Mouse (Mus musculus): ENCODE data around the gene 4930544D05Rik.

The 4930544D05Rik gene

DNA sequence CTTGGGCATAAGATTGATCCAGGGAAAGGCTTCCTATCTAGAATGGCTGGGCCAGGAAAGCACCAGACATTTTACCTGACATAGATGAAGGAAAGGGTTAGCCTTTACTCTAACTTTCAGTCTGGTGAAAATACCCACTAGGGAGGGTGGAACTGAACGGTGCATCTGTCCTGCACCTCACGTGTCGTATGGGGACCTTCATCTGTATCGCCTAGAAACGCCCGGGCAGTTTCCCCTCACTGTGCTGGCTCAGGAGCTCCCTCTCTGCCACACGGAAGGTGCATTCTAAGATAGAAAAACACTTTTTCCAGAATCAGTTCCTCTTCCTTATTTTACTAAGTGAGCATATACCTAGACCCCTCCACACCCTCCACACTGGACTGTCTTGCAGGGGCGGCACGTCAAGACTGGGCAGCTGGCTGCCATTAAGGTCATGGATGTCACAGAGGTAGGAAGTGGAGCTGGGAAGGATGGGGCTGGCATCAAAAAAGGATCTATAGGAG, 17.1 kb upstream of the 4930544D05Rik start:
- DNase-seq (ENCODE audit: low read depth, low spot score): no peak

DNA sequence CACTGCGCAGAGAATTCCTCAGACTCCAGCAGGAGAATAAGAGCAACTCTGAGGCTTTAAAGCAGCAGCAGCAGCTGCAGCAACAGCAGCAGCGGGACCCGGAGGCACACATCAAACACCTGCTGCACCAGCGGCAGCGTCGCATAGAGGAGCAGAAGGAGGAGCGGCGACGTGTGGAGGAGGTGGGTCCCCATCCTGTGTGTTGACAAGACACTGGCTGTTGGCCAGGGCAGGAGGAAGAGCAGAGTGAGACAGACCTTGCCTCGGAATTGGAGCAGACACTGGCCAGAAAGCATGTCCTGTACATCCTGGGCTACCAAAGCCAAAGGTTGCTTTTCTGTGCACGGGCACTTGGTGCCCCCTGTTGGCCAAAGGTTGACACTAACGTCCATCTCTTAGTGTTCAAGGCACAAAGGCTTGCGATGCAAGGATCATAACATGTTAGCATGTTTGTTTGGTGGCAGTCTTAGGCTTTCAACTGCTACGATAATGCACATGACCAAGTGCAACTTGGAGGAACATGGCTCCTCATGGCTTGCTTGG, 10.6 kb upstream of the 4930544D05Rik start:
- no peak for DNase-seq (ENCODE audit: low read depth, low spot score)

DNA sequence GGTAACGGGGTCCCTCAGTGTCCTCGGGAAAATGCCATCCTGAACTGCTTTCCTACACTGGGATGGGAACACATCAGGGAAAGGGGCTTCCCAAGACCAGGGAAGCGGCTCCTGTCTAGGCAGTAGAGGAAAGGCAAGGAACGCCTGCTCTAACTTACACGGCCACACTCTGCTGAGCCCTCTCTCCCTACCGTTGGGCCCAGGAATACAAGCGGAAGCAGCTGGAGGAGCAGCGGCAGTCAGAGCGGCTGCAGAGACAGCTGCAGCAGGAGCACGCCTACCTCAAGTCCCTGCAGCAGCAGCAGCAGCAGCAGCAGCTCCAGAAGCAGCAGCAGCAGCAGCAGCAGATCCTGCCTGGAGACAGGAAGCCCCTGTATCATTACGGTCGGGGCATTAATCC, 8.9 kb upstream of the 4930544D05Rik start:
- DNase-seq (ENCODE audit: low read depth, low spot score): no peak

DNA sequence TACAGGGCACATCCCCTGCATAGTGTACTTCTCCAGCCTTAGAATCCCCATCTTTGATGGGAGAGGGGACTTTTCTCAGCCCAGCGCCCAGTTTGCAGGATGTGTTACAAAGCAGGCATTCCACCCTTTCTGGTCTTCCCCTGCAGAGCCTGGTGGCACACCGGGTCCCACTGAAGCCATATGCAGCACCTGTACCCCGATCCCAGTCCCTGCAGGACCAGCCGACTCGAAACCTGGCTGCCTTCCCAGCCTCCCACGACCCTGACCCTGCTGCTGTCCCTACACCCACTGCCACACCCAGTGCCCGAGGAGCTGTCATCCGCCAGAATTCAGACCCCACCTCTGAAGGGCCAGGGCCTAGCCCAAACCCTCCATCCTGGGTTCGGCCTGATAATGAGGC, 8.0 kb upstream of the 4930544D05Rik start:
- DNase-seq (ENCODE audit: low read depth, low spot score): no peak

DNA sequence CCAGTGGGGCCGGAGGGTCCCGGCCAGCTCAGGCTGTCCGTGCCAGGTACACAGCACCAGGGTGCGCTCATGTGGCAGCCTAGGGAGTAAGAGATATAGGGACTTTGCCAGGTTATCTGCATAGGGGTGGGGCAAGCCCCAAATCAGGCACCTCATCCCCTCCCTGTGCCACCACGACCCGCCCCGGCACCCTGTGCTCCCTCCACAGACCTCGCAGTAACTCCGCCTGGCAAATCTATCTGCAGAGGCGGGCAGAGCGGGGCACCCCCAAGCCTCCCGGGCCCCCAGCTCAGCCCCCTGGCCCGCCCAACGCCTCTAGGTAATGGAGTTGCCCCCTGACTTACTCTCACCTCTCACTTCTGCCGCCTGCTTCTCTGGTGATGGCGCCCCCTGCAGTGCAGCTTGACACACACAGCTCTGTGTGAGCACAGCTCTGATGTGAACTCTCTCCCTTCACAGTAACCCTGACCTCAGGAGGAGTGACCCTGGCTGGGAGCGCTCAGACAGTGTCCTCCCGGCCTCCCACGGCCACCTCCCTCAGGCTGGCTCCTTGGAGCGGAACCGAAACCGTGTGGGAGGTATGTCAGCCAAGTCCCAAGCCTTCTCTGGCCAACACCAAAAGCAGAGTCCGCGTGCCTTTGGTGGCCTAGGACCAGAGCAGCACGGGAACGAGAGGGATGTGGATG, 7.1 kb upstream of the 4930544D05Rik start:
- no peak for DNase-seq (ENCODE audit: low read depth, low spot score)

DNA sequence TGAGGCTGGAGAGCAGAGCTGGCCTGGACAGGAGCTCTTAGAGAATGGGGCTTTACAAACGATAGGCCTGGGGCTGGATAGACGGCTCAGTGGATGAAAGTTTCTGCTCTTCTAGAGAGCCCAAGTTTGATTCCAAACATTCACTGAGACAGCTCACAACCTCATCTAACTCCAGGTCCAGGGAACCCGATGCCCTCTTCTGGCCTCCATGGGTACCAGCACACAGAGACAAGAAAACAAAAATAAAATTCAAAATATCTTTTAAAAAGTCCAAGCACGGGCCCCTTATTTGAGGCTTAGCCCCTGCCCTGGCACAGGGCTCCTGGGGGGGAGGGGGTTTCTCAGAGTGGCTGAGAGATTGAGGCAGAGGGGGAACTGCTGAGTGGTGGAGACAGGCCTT, 4.9 kb upstream of the 4930544D05Rik start:
- no peak for DNase-seq (ENCODE audit: low read depth, low spot score)

DNA sequence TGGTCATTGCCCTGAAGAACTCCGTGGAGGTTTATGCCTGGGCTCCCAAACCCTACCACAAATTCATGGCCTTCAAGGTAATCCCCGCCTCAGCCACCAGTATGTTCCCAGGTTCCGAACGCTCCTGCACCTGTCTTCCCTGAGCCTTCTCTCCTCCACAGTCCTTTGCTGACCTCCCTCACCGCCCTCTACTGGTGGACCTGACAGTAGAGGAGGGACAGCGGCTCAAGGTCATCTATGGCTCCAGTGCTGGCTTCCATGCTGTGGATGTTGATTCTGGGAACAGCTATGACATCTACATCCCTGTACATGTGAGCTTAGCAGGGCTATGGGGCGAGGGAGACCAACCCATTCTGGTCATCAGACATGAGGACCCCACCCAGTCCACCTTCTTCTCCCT, 3.1 kb upstream of the 4930544D05Rik start:
- no peak for DNase-seq (ENCODE audit: low read depth, low spot score)

DNA sequence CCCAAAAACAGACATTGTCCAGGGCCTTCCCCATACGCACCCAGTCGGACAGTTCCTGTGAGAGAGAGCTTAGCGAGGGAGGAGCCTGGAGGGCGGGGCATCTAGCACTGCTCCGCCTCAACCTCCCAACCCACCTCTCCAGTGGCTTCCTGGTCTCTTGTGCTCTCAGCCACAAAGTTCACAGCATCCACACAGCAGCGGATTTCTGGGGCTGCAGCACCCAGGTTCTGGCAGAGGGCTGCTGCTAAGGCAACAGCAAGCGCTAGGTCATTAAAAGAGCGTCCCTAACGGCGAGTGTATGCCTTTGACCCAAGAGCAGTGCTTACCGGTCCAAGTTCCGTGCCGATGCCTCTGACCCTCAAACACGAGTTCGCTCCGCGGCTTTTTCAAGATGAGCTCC, 574 bp upstream of the 4930544D05Rik start:
- DNase-seq (ENCODE audit: low read depth, low spot score): no peak

DNA sequence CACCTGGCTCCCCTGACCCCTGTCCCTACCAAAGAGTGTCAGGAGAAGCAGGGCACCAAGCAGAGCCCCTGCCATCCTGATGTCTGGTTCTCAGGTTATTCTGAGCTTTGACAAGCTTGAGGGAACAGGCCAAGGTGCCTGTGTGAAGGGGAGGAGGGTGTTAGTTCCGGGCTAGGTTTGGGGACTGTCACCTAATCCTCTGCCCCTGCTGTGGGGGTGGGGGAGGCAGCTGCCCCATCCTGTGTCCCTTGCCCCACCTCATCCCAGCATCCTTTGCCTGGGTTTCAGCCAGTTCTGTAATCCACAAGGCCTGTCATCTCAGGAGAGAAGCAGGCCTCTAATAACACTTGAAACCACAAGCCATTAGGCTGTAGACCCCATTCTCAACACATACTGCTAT, 3.5 kb downstream of the 4930544D05Rik start, which contains the start of gene Chrne:
TSS of gene Chrne (minus strand) at position 116 of the 400 bp plus-strand sequence.
- DNase-seq (ENCODE audit: low read depth, low spot score): no peak

DNA sequence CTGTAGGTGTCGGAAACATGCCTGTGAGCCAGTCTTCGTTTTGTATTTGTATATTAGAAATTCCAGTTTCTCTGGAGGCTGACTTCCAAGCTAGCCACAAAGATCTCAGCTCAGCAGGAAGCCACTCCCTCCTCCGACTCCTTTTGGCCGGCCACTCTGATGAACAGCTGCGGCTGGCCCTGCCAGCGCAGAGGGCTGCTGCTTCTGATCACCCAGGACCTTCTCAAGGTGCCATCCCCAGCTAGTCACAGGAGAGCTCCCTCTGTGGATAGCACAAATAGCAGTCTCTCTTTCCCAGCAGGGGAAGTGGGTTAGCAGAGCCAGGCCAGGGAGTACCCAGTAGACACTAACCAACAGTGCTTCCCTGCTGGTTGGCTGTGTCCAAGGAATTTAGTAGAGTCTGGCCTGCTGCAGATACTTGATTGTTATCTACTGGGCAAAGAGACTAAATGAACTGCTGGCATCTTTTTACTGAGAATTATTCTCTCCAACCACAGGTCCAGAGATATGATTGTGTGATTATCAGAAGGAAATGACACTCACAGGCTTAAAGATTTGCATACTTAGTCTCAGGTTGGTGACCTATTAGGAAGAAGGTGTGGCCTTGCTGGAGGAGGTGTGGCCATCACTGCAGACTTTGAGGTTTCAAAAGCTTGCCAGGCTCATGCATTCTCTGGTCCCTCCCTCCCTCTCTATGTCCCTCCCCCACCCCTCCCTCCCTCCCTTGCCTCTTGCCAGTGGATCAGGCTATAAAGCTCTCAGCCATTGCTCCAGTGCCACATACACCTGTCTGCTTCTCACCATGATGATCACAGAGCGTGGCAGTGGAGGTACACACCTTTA, 6.5 kb downstream of the 4930544D05Rik start:
- DNase-seq (ENCODE audit: low read depth, low spot score): no peak

DNA sequence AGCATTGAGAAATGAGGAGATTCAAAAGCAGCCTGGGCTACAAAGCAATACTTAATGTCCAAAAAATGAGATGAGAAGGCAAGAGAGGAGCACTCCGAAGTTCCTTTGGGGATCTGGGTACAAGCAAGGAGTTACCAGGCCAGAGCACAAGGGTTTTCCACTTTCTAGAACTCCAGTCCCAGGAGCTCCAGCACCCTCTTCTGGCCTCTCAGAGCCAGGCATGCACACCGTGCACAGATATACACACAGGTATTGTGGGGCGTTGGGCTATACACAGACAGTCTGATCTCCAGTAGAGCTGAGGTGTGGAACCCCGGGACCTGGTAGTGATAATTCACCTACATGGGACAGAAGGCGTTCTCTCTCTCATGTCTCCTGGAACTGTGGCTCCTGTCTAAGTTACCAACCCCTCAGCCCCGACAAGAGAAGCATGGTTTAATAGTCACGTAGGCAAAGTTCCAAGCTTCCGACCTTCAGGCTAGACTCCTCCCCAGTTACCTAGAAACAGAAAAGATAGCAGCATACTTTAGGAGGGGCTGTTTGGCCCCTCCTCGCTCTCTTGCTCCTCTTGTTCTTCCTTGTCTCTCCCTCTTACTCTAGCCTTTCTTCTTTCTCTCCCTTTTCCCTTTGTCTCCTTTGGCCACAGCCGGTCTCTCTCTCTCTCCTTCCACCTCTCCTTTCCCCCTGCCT, 7.5 kb downstream of the 4930544D05Rik start:
- DNase-seq (ENCODE audit: low read depth, low spot score): no peak

DNA sequence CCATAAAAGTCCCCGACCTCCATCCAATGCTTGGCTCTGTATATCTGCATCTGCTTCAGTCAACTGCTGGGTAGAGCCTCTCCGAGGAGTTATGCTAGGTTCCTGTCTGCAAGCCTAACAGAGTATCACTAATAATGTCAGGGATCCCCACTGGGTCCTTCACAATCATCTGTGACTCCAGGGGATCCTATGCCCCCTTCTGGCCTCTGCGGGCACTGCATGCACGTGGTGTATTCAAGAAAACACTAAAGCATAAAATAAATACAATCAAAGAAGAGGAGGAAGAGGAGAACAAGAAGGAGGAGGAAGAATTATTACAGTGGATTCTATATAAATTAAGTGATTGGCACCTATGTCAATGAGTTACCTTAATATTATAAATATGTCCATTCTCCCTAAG, 9.8 kb downstream of the 4930544D05Rik start:
- DNase-seq (ENCODE audit: low read depth, low spot score): no peak

DNA sequence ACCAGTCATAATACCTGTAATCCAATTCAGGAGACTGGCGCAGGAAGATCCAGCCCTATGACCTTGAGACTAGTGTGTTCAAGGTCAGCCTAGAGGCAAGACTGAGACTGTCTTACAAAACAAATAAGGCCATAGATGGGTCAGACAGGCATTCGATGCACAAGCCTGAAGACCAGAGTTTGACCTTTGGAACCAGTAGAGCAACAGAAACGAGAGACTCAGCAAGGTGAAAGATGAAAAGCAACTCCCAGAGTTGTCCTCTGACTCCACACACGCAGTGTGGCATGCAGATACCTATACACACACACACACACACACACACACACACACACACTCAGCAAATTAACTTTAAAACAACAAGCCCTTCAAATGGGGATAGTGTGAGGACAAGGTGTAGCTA, 11.2 kb downstream of the 4930544D05Rik start:
- no peak for DNase-seq (ENCODE audit: low read depth, low spot score)

DNA sequence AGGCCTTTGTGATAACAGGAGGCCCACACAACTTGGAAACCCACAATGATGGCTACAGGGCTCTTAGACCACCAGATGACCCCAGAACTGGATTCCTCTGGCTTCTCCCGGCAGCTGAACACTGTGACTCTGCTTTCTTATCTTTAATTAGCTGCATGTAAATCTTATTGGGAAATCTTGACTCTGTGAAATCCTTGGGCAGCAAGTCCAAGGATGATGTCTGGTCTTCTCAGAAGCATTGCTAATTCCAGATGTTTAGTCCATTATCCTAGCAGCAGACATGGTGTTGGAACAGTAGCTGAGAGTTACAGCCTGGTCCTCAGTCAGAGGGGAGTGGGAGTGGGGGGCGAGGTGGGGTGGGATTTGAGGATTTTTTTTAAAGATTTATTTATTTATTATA, 12.8 kb downstream of the 4930544D05Rik start:
- DNase-seq (ENCODE audit: low read depth, low spot score): no peak

DNA sequence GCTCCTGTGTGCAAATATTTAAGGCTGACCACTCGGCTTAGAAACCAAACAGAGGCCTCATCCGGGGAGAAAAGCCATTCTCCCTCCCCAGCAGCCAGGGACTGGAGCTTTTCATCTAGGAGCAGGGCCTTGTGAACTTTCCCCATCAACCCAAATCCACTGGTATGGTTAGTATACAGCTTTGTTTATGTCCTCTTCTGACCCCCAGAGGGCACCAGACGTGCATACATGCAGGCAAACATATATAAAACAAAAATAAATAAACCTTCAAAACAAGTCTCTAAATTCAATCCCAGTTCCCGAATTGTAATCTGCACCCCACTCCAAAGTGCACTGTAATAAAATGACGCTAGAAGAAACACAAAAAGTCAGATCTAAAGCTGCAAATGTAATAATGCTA, 13.9 kb downstream of the 4930544D05Rik start:
- DNase-seq (ENCODE audit: low read depth, low spot score): no peak

DNA sequence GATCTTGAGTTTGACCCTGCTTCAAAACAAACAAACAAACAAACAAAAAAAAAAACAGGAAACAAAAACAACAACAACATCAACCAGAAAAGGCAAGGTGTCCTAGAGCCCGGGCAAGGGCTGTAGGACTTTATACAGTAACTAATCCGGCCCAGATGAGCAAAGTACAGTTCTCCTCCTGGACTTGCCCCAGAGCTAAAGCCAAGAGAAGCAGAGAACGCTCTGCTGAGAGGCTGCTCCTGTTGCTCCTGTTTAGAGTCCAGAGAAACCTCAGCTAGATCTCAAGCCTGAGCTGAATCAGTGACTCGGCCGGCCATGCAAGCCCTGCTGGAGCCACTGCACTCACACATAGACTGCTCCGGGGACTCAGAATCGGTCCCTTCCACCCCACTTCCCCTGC, 14.5 kb downstream of the 4930544D05Rik start:
- no peak for DNase-seq (ENCODE audit: low read depth, low spot score)

DNA sequence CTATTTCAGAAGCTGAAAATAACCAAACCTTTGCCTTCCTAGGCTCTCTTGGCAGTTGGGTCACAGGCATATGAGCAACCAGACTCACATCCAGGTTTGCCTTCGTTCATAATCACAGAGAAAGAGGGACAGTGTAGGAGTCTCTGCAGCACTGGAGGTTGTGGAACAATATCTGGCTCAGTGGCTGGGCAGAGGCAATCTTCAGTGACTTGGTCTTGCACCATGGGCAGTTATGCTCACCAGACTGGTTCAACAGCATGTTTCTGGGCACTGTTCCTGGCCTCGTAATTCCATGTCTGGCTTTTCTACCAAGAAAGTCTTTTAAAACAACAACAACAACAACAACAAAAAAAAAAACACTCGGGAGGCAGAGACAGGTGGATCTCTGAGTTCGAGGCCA, 20.0 kb downstream of the 4930544D05Rik start:
- DNase-seq (ENCODE audit: low read depth, low spot score): no peak

DNA sequence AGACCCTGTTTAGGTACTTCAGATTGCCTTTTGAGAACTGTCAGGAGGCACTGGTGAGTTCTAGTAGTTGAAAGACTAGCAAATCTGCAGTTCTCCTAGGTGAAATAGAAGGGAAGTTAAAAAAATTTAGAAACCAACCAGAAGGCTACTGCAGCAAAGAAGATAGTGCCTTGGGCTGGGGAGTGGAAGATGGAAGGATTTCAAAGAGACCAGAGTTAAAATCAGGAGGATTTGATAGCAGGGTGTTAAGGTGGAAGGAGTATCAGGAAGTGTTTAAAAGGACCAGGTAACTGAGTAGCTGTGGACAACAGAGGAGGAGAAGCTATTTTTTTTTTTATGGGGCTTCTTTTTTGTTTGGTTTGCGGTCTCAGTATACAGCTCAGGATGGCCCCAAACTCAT, 22.1 kb downstream of the 4930544D05Rik start:
- DNase-seq (ENCODE audit: low read depth, low spot score): no peak

DNA sequence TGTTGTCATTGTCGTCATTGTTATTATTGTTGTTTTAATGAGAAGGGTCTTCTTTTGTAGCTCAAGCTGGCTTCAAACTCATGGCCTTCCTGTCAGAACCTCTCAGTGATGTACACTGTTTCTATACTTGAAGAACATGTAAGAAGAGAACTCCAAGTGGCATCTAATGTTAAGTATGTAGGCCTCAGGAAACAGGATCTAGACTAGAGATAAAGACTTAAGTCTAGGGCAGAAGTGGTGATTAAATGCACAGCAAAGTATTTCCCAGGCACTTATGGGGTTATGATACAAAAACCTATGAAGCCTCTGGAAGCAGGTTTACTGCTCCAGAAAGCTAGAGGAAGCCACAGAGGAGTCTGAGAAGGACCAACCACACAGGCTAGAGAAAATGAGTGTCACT, 22.6 kb downstream of the 4930544D05Rik start:
- DNase-seq (ENCODE audit: low read depth, low spot score): no peak

DNA sequence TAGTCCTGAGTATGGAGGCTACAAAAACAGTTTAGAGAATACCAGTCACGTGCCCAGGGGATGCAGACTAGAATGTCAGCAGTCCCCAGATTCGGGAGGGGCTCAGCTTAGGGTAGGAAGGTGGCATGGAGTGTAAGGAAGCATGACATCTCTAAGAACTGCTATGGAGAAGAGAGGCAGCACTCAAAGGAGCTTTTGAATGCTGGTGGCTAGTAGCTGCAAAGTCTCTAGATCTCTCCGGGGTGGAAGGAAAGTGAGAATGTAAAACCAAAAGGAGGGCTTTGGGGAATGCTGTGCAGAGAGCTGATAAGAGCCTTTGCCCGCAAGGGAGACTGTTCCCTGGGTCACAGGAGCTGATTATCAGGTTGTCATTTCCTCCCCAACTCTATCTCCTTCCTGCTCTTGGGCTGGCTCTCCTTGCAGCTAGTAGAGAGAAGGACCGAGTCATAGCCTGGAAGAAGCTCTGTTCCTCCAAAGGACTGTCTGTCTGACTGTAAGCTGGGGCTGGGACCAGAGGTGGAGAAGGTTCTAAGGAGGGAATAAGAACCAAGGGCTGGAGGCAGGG, 23.1 kb downstream of the 4930544D05Rik start, which contains the start of gene Gp1ba:
TSS of gene Gp1ba (plus strand) at position 409 of the 565 bp plus-strand sequence.
- DNase-seq (ENCODE audit: low read depth, low spot score): no peak

DNA sequence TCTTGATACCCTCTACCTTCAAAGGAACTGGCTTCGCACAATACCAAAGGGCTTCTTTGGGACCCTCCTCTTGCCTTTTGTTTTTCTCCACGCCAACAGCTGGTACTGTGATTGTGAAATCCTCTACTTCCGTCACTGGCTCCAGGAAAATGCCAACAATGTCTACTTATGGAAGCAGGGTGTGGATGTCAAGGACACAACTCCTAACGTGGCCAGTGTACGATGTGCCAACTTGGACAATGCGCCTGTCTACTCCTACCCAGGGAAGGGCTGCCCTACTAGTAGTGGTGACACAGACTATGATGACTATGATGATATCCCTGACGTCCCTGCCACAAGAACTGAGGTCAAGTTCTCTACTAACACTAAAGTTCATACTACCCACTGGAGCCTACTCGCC, 24.3 kb downstream of the 4930544D05Rik start:
- no peak for DNase-seq (ENCODE audit: low read depth, low spot score)

DNA sequence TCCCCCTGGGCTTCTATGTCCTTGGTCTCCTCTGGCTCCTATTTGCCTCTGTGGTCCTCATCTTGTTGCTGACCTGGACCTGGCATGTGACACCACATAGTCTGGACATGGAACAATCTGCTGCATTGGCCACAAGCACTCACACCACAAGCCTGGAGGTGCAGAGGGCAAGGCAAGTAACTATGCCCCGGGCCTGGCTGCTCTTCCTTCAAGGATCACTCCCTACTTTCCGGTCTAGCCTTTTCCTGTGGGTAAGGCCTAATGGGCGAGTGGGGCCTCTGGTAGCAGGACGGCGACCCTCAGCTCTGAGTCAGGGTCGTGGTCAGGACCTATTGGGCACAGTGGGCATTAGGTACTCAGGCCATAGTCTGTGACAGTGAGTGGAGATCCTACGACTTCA, 25.6 kb downstream of the 4930544D05Rik start:
- DNase-seq (ENCODE audit: low read depth, low spot score): no peak

Data from telencephalon, adult 2 months (tissue).